Mouse (Mus musculus) brain, adult 2 months (tissue): ENCODE results near the gene Ren1.
A peak's percentile ranks its signal among the peaks of the same experiment; 100 is the strongest.

Experiments used
- DNase-seq: peaks from one replicate; pipeline ENCODE4 v3.0.0; 2011; ENCODE audit warnings: low read depth, low spot score

The Ren1 gene

DNA sequence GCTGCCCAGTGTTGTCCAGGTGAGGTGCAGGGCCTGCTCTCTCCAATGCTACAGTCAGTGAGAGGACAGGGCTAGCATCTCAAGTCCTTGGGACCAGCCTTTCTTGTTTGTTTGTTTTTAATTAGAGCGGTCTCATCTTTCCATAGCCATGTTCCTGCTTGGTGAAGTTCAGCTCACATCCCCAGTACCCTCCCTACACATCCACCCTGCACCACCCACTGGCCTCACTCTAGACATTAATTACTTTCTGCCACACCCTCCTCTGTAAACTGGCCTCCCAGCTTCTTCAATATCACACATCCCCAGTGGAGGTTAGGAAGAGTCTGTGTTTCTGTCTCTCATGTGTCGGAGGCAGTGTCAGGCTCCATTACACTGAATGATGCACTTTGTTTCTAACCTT is 6.0 kb upstream of the Ren1 start:
- DNase-seq = no peak

GRCm38 (mm10) chr1:133346531-133346930 is 3.8 kb upstream of the Ren1 start:
- no peak for DNase-seq

DNA sequence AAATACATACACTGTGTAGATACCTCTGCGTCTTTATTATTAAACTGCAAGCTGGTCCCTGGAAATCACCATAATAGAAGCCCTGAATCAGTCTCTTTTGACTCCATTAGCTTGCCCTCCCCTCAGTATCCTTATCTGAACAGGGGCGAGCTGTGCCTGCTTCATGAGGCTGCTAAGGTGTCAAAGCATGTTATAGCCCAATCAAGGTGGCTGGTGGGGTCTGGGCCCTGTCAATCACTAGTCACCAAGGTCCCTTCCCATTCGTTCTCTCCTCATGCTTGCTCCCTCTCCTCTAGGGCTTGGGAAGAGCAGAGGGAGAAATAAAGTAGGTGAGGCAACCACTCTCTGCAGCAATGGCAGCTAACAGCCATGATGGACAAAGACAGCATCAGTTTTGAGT is 3.1 kb upstream of the Ren1 start:
- no peak for DNase-seq

- no peak for DNase-seq
Observed at GRCm38 (mm10) chr1:133347693-133348520, 2.4 kb upstream of the Ren1 start.

DNA sequence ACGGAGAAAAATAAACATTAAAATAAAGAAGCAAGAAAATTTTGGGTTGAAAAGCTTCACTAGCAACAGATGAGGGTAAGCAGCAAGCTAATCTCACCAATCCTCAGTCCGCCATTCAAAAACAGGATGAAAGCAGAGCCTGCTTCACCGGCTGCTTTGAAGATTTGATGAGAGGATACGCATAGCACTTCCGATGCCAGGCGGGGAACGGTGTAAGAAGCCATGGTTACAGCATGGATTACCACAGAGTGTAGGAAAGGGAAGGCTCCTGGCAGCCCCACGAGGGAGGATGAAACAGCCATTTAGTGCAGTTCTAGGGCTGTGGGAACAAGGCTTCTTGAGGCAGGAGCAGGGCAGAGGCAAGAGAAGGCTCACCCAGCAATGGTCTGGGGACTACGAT is 1.5 kb downstream of the Ren1 start:
- DNase-seq = no peak

DNA sequence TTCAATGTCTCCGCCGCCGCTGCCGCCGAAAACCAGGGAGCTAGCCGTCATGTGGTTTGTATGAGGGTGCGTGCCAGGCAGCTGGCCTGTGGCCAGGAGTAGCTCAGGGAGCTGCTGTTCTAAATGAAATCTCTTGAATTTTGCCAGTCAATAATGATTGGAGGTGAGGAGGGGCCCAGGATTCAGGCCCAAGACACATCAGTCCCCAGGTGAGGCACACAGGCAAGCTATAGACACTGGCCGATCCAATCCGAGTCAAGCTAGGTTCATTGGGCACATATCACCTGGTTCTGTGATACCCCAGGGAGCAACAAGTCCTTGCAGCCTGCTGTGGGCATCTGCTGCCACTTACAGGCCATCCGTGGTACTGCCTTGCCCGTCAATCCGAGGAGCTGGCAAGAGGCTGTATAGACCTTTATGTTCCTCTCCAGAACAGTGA is 3.1 kb downstream of the Ren1 start:
- DNase-seq = peak; percentile 91

DNA sequence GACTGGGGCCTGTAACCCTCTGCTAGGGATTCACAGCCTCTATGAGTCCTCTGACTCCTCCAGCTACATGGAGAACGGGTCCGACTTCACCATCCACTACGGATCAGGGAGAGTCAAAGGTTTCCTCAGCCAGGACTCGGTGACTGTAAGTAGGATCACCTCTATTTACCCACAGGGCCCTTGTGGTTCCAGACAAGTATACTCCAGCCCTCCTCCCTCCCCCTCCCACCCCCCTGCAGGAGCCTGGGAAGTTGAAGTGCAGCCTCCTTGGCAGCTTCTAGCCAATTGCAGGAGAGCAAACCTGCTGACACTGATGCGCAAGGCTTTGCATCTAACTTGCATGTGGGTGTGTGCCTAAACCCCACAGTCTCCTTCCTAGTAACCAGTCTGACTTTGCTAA is 5.2 kb downstream of the Ren1 start:
- no peak for DNase-seq

GRCm38 (mm10) chr1:133355912-133356311 is 5.6 kb downstream of the Ren1 start:
- no peak for DNase-seq

DNA sequence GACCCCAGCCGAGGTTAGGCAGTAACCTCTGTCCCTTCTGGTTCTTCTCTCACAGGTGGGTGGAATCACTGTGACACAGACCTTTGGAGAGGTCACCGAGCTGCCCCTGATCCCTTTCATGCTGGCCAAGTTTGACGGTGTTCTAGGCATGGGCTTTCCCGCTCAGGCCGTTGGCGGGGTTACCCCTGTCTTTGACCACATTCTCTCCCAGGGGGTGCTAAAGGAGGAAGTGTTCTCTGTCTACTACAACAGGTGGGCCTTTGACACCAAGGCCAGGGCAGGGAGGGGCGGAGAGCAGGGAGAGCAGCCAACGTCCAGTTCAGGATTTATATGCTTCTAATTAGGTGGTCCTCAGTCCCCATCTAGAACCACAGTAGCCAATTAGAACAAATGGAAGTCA is 6.0 kb downstream of the Ren1 start:
- DNase-seq = no peak

- DNase-seq = no peak
Observed at GRCm38 (mm10) chr1:133361006-133361405, 10.7 kb downstream of the Ren1 start.

- no peak for DNase-seq
Observed at GRCm38 (mm10) chr1:133362103-133362502, 11.8 kb downstream of the Ren1 start.

DNA sequence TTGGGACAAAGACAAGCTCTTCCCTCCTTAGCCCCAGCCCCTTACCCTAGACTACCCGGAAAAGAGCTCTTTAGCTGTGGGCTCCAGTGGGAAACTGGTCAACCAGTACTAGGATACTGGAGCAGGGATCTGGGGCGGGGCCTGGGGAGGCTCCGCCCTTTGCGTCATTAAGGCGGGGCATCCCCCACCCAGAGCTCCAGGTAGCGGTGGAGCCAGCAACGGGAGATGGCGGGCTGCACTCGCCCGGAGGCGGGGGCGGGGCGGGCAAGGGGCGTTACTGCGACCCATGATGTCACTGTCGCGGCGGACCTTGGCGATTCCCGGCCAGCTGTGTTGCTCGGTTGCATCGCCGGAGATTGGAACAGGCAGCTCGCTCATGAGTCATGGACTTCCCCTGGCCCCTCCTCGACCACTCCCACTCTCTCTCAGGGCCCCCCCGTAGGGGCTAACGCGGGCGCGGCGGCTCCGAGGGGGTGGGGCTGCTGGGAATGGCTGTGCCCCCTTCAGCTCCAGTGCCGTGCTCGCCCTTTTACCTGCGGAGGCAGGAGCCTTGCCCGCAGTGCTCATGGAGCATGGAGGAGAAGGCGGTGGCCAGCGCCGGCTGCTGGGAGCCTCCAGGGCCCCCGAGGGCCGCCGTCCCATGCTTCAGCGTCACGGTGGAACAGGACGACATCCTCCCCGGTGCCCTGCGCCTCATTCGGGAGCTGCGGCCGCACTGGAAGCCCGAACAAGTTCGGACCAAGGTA is 13.1 kb downstream of the Ren1 start, which contains the start of gene Etnk2:
Etnk2 (plus strand) TSS at position 297 of the 746 bp plus-strand sequence.
- peak; percentile 66 for DNase-seq

DNA sequence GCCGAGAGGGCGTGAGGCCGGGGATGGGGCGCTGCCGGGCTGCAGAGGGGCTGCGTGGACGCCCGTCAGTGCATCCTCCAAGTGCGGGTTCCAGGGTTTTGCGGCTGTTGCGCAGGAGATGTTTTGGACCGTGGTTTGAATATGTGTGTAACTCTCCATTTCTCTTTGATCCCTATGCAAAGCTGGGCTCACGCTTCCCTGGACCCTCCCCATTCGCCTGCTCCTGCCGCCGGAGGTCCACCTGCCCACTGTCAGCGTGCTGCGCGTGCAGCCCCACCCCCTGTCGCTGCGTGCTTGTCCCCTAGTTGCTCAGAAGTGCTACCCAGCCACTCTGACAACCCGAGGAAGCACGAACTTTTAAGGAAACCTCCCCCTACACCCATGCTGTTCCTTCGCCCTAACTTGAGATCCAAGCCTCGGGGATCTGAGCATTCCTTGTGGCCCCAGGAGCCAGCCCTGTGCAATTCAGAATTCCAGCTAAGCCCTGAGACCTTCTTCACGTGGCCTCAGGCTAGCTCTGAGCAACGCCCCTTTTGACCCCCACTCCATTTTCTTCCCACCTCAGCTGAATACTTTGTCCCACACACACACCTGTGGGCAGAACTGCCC is 13.8 kb downstream of the Ren1 start:
- DNase-seq = peak; percentile 42

GRCm38 (mm10) chr1:133364890-133365289 is 14.6 kb downstream of the Ren1 start:
- no peak for DNase-seq

DNA sequence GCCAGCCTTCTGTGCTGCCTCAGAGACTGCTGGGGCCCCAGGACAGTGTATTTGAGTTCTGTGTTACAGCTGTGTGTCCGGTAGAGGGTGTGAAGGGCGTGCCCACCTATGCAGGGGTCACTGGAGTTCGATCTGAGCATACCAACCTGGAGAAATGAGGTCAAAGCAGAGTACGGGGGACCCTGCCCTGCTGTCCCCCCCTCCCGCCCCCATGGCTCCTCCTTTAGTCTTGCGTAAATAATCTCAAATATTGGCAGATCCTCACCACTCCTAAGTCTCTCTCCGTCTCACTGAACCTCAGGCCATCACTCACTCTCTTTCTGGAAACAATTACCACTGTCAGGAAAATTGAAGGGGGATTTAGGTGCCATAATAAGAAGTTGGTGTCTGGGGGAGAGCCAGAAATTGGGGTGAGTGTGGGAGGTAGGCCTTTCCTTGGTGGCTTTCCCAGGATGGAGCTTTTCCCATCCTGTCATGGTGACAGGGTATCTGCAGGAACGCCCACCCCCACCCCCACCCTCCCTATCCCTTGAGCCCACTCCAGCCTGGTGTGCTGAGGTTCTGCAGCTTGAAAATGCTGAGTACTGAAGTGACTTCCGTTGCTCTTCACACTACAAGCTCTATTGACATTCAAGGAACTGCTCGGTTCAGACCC is 16.8 kb downstream of the Ren1 start:
- DNase-seq = peak; percentile 53

DNA sequence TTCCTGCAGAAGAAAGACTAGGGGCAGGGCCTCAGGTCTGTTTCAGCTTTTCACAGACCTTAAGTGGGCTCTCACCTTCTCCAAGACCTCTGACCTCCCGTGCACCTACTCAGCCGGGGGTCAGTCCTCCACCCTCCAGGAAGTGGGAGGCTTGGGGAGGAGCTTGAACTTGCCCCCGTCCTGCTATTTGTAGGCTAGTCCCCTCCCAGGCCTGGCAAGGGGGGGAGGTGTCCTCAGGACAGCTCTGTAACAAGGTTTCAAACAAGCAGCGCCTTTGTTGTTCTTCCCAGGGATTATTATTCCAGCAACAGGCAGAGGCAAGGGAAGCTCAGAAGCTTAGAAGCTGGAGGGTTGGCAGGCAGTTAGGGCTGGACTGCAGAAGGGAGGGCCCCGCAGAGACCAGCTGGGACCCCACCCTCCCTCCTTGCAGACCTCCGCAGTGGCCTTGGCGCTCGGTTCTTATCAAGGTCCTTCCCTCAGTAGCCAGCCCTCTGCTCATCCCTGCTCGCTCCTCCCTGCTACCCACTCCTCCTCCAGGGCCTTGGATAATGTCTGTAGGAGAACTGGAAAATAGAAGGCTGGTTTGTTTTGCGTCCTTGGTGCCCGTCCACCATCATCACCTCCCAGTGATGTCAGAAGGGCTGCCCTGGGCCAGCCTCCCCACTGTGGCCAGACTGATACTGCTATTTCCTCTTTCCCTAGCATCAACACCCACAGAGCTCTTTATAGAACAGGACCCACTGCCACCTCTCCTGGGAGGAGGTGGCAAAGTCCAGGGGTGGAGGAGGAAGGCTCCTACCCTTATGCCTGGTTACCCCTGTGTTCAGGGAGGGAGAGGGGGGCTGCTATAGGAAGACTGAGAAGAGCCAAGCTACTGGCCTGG is 17.5 kb downstream of the Ren1 start:
- DNase-seq = peak; percentile 32

DNA sequence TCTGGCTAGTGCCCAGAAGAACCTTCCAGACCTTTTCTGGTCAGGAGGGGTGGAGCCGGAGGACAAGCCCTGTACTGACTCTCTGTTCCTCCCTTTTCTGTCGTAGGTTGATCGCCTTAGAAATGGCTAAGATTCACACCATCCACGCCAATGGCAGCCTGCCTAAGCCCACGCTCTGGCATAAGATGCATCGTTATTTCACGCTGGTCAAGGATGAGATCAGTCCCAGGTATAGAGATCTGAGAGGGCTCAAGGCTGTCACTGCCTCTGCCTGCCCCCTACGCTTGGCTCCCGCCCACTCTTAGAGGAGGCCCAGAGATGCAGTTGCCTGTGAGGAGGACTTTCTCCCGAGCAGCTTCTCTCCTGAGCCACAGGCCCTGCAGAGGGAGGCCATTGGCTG is 18.3 kb downstream of the Ren1 start:
- peak; percentile 79 for DNase-seq

DNA sequence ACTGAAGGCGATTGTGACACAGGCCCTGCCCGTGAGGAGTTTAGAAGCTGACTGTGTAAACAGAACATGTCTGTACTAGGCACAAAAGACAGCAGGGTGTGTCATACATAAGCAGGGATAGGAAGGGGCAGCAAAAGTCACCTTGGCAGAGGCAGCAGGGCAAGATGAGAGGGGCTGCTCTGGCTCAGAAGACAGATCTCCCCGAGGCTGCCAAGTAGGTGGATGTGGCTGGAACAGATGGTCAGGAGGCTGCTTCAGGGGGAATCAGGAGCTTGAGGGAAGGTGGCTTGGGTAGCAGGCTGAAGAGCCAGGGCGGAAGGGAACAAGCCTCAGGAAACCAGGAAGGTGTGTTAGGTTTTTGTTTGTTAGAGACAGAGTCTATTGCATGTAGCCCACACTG is 20.0 kb downstream of the Ren1 start:
- DNase-seq = peak; percentile 16

- no peak for DNase-seq
Observed at GRCm38 (mm10) chr1:133371431-133371830, 21.1 kb downstream of the Ren1 start.

GRCm38 (mm10) chr1:133372113-133372512 is 21.8 kb downstream of the Ren1 start:
- DNase-seq = no peak
